Mouse (Mus musculus) gastrocnemius, adult 18-20 months (tissue): ENCODE measurements around the gene Gm49395. TPM values are rescaled to one million over a fixed set of nuclear protein-coding genes. Genes with fewer than 3 reads are reported as not detected.

ENCODE experiments used
- DNase-seq: peaks from one replicate; pipeline ENCODE4 v3.0.0; 2021; ENCODE audit warnings: low spot score
- total RNA-seq, 2 experiments: library from RNA; stranded (reverse); gene quantifications; 2 replicates each; pipeline ENCODE4 v1.2.3; 2021

Gm49395 gene
- total RNA-seq, 2 experiments from 2014 or later: 1.5 to 1.6 TPM

GRCm38 (mm10) chr13:115054783-115055182, 46.9 kb downstream of the Gm49395 start:
- no peak for DNase-seq

GRCm38 (mm10) chr13:115052568-115052967, 49.2 kb downstream of the Gm49395 start:
- DNase-seq: no peak

- no peak for DNase-seq
Measured at GRCm38 (mm10) chr13:115050660-115051559, 50.8 kb downstream of the Gm49395 start.

GRCm38 (mm10) chr13:115042652-115043051, 59.1 kb downstream of the Gm49395 start:
- no peak for DNase-seq

- no peak for DNase-seq
Measured at GRCm38 (mm10) chr13:115037304-115037703, 64.4 kb downstream of the Gm49395 start.

- DNase-seq: no peak
Measured at GRCm38 (mm10) chr13:115035387-115035786, 66.3 kb downstream of the Gm49395 start.

- no peak for DNase-seq
Measured at GRCm38 (mm10) chr13:115033135-115033534, 68.6 kb downstream of the Gm49395 start.

GRCm38 (mm10) chr13:115031177-115032000, 70.3 kb downstream of the Gm49395 start:
- DNase-seq: no peak

GRCm38 (mm10) chr13:115025394-115025793, 76.3 kb downstream of the Gm49395 start:
- no peak for DNase-seq

- DNase-seq: no peak
Measured at GRCm38 (mm10) chr13:115022117-115022787, 79.5 kb downstream of the Gm49395 start.

GRCm38 (mm10) chr13:115021411-115021810, 80.3 kb downstream of the Gm49395 start:
- no peak for DNase-seq

- no peak for DNase-seq
Measured at GRCm38 (mm10) chr13:115020727-115021126, 81.0 kb downstream of the Gm49395 start.

- DNase-seq: no peak
Measured at GRCm38 (mm10) chr13:115017545-115017944, 84.2 kb downstream of the Gm49395 start.

- no peak for DNase-seq
Measured at GRCm38 (mm10) chr13:115011547-115011946, 90.2 kb downstream of the Gm49395 start.

- no peak for DNase-seq
Measured at GRCm38 (mm10) chr13:115006213-115006835, 95.4 kb downstream of the Gm49395 start.

GRCm38 (mm10) chr13:115005342-115005741, 96.4 kb downstream of the Gm49395 start:
- no peak for DNase-seq

- DNase-seq: no peak
Measured at GRCm38 (mm10) chr13:115003444-115004053, 98.2 kb downstream of the Gm49395 start.

GRCm38 (mm10) chr13:115002837-115003236, 98.9 kb downstream of the Gm49395 start:
- no peak for DNase-seq

GRCm38 (mm10) chr13:115002155-115002554, 99.6 kb downstream of the Gm49395 start:
- DNase-seq: no peak

- DNase-seq: no peak
Measured at GRCm38 (mm10) chr13:114999582-114999981, 102.1 kb downstream of the Gm49395 start.

- no peak for DNase-seq
Measured at GRCm38 (mm10) chr13:114998100-114998499, 103.6 kb downstream of the Gm49395 start.
